Mouse (Mus musculus) ES-E14 (cell line): ENCODE results near the gene Trpv4. TPM values are rescaled to one million over a fixed set of nuclear protein-coding genes. Genes with fewer than 3 reads are reported as not detected.

Experiments
- DNase-seq: peaks from one replicate; pipeline ENCODE4 v3.0.0-alpha.2; 2013; ENCODE audit warnings: low read depth, low spot score
- H3K27ac ChIP-seq: 2 replicates; pipeline ENCODE4 v1.5.1; 2012; ENCODE audit warnings: low read depth, mild to moderate bottlenecking, low read length, moderate library complexity, mixed read lengths; ENCODE audit not compliant: poor library complexity, insufficient read depth, severe bottlenecking
- H3K36me3 ChIP-seq: 2 replicates; pipeline ENCODE4 v1.6.1; 2012; ENCODE audit warnings: mild to moderate bottlenecking, low read length, moderate library complexity, mixed read lengths; ENCODE audit not compliant: control insufficient read depth, poor library complexity, insufficient read depth, severe bottlenecking
- H3K4me1 ChIP-seq, 2 experiments: fragments of 150-350 bp in 1 of 2; sonication (generic) in 1 of 2; 2 replicates each; pipeline ENCODE4 v1.6.1; 2012; ENCODE audit warnings: low read length in 2 of 2, mild to moderate bottlenecking in 1 of 2, mixed read lengths in 1 of 2; ENCODE audit not compliant: control insufficient read depth in 2 of 2, insufficient read depth in 2 of 2, poor library complexity in 1 of 2
- H3K4me3 ChIP-seq, 2 experiments: fragments of 150-350 bp in 1 of 2; sonication (generic) in 1 of 2; 2 replicates each; pipeline ENCODE4 v1.5.1; 2012; ENCODE audit warnings: low read length in 2 of 2, low read depth in 1 of 2, mild to moderate bottlenecking in 1 of 2, mixed read lengths in 1 of 2; ENCODE audit not compliant: insufficient read depth in 1 of 2, poor library complexity in 1 of 2, severe bottlenecking in 1 of 2
- H3K9ac ChIP-seq: 2 replicates; pipeline ENCODE4 v1.6.1; 2012; ENCODE audit warnings: low read depth, mild to moderate bottlenecking, low read length, mixed read lengths; ENCODE audit not compliant: poor library complexity, insufficient read depth, severe bottlenecking
- H3K9me3 ChIP-seq: fragments of 150-350 bp; sonication (generic); 2 replicates; pipeline ENCODE4 v1.6.1; 2012; ENCODE audit warnings: low read depth, mild to moderate bottlenecking, low read length; ENCODE audit not compliant: control insufficient read depth, insufficient read depth
- CHD2 ChIP-seq: IDR thresholded peaks from 2 replicates; pipeline ENCODE4 v1.6.1; 2014; ENCODE audit warnings: mild to moderate bottlenecking, low read depth, low read length, inconsistent platforms
- HCFC1 ChIP-seq: IDR thresholded peaks from 2 replicates; pipeline ENCODE4 v1.6.1; 2012; ENCODE audit warnings: low read length, inconsistent platforms, borderline replicate concordance; ENCODE audit not compliant: insufficient read depth
- MAFK ChIP-seq: IDR thresholded peaks from 2 replicates; pipeline ENCODE4 v1.6.1; 2014; ENCODE audit warnings: mild to moderate bottlenecking, low read depth, low read length, inconsistent platforms; ENCODE audit not compliant: insufficient read depth
- ZC3H11A ChIP-seq: IDR thresholded peaks from 2 replicates; pipeline ENCODE4 v1.6.1; 2012; ENCODE audit warnings: low read depth, mild to moderate bottlenecking, inconsistent platforms, low read length, borderline replicate concordance
- ZNF384 ChIP-seq: IDR thresholded peaks from 2 replicates; pipeline ENCODE4 v1.6.1; 2012; ENCODE audit warnings: low read depth, low read length, inconsistent platforms
- in situ Hi-C, 2 experiments: fragments of 600-800 bp; cut with MboI; formaldehyde crosslinking; loops; one replicate each; pipeline ENCODE4 v1.15.1; 2025; ENCODE audit warnings: low sequenced_read_pairs in 2 of 2, inconsistent platforms in 1 of 2; ENCODE audit not compliant: unreplicated experiment in 2 of 2
- total RNA-seq: library from RNA; depleted of rRNA; stranded (reverse); fragments of 300-350 nt; gene quantifications from 2 replicates; pipeline ENCODE4 v1.2.3, GENCODE M21; 2012

Trpv4 gene
- total RNA-seq, 1 experiment, result 1.4 TPM

DNA sequence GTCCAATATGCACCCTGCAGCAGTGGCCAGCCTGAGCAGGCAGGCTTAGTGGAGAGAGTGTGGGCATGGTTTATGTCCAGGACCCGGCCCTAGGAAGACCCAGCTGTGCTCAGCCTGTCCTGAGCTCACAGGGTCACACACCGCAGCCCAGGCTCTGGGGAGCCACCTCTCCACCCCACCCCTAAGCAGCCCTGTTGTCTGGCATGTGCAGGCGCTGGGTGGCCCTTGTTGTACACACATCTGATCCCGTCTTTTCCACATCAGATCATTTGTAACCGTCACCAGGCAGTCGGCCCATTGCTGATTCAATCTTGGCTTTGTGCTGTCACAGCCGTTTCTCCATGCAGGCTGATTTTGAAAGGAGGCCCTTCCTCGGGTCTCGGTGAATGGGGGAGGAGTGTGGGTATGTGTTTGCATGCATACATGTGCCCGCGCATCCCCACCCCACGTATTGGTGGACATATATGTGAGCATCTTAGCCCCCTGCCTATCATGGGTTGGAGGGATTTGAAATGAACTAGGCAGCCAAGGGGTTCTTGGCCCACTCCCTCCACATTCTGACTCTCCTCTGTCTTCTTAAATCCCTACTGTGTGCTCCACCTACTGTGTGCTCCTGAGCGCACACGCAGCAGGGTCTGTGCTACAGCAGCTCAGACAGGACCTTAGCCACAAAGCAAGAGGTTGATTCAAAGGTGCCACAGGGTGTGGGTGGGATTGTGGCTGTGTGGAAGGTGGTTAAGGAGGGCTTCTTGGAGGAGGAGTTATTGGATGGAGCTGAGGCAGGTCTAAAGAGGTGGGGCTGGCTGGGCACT, 73.7 kb downstream of the Trpv4 start:
- Histone ChIP-seq H3K9me3 (no peaks in the 10 kb centered on the region), H3K36me3 (no peaks in the 10 kb centered on the region), H3K4me3 (no peak overlapping the region), H3K9ac (no peak overlapping the region), H3K27ac (no peak overlapping the region), H3K4me1 (0 out of 4 replicates have a peak, but pooled peaks cover 0 to 2% of the 10 kb centered on the region in 2 experiments)
- TF ChIP-seq ZNF384 (no peak), HCFC1 (no peak), ZC3H11A (no peak), MAFK (no peak), CHD2 (no peak)
- in situ Hi-C loops, result no loop called here
- DNase-seq, result no peak

DNA sequence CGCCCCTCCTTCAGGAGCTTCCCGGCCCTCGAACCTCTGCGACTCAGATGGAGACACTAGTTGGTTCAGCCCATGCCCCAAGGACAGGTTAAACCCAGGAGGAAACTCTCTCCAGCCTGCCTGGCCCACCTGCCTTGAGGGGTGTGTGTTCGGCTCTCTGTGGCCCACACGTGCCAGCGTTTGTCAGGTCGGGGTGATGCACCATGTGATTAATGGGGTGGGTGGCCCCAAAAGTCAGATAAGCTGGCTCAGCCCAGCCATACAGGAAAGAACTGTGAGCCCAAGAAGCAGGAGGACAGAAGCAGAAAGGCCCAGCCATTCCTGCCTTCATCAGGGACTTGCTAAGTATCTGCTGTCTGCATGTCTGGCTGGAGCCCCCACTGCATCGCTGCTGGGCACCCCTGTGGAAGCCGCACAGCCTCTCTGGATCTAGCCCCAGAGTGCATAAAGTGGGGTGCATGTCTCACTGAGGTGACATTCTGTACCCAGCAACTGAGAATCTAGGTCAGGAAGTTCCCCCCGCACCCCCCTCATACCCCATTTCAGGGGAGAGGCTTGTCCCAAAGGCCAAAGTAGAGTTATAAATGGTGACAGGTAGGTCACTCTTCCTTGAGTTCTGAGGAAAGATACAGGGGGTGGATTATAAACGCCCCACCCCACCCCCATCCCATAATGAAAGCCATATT, 74.6 kb downstream of the Trpv4 start:
- Histone ChIP-seq H3K4me1 (0 out of 4 replicates have a peak, but pooled peaks cover 0 to 2% of the 10 kb centered on the region in 2 experiments), H3K27ac (0 out of 2 replicates have a peak overlapping the region, but pooled peaks have one; percentile 12), H3K36me3 (no peaks in the 10 kb centered on the region), H3K9me3 (no peaks in the 10 kb centered on the region), H3K4me3 (no peak overlapping the region), H3K9ac (no peak overlapping the region; the same call in 1 of the 2 replicates)
- TF ChIP-seq ZC3H11A (no peak), ZNF384 (no peak), MAFK (no peak), CHD2 (no peak), HCFC1 (no peak)
- in situ Hi-C loops, result no loop called here
- DNase-seq, result no peak

DNA sequence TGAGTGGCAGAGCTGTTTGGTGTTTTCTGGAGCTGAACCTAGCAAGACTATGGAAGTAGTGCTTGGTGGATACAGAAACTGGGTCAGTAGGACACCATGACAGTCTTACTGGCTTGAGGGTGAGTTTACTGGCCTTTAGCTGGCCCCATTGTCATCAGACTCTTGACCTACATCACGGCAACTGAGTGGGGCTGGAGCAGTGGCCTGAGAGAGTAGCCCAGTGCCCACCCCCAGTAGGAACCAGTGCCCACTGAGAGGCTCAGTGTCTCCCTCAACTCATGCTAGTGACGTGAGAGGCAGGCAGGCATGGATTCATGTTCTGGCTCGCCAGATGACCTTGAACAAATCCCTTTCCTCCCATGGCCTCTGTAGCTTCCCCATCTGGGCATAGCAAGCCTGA, 75.2 kb downstream of the Trpv4 start:
- no peak overlapping the region for H3K4me3 ChIP-seq
- H3K9me3 ChIP-seq, result no peaks in the 10 kb centered on the region
- H3K4me1 ChIP-seq, result 0 out of 4 replicates have a peak, but pooled peaks cover 0 to 2% of the 10 kb centered on the region in 2 experiments
- in situ Hi-C loops, result no loop called here
- no peaks in the 10 kb centered on the region for H3K36me3 ChIP-seq
- H3K27ac ChIP-seq, result 0 out of 2 replicates have a peak overlapping the region, but pooled peaks have one; percentile 12
- no peak for DNase-seq
- TF ChIP-seq HCFC1, result no peak
- no peak overlapping the region; the same call in 1 of the 2 replicates for H3K9ac ChIP-seq

DNA sequence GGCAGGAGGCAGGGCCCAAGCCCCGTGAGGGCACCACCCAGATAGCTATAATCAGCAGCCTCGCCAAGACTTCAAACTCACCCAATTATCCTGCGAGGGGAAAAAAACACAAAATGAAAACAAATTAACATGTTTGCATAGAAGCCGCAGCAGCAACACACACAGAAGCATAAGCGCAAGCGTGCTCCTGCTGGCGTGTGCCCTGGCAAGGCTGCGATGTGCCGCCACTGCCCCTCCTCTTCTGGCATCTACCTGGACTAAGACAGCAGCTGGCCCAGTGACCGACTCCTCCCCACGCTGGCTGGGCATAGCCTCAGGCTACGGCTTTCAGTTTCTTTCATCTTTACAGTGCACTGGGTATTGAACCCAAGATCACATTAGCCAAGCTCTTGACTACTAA, 76.7 kb downstream of the Trpv4 start:
- Histone ChIP-seq H3K9me3 (no peaks in the 10 kb centered on the region), H3K4me1 (0 out of 4 replicates have a peak, but pooled peaks cover 2% of the 10 kb centered on the region in 2 experiments), H3K36me3 (peaks cover 2% of the 10 kb centered on the region; the same call in 1 of the 2 replicates), H3K9ac (no peak overlapping the region), H3K4me3 (no peak overlapping the region), H3K27ac (no peak overlapping the region)
- DNase-seq, result no peak
- TF ChIP-seq HCFC1, result no peak
- no peak for TF ChIP-seq MAFK
- TF ChIP-seq ZC3H11A, result no peak
- TF ChIP-seq ZNF384, result no peak
- no peak for TF ChIP-seq CHD2
- in situ Hi-C loops, result no loop called here
